Mouse (Mus musculus) adrenal gland, postnatal 4 days (tissue): ENCODE measurements around the gene Ppp1r13l. TPM values are rescaled to one million over a fixed set of nuclear protein-coding genes. Genes with fewer than 3 reads are reported as not detected.
A peak's percentile ranks its signal among the peaks of the same experiment; 100 is the strongest.

Experiments used
- DNase-seq, 2 experiments: peaks; one replicate each; pipeline ENCODE4 v3.0.0; 2021 to 2022; ENCODE audit warnings: low spot score in 2 of 2, mixed read lengths in 2 of 2
- total RNA-seq, 2 experiments: library from RNA; stranded (reverse); gene quantifications; 2 replicates each; pipeline ENCODE4 v1.2.3; 2021

Gene Ppp1r13l
- total RNA-seq, 2 experiments from 2014 or later: 9.1 to 9.6 TPM

DNA sequence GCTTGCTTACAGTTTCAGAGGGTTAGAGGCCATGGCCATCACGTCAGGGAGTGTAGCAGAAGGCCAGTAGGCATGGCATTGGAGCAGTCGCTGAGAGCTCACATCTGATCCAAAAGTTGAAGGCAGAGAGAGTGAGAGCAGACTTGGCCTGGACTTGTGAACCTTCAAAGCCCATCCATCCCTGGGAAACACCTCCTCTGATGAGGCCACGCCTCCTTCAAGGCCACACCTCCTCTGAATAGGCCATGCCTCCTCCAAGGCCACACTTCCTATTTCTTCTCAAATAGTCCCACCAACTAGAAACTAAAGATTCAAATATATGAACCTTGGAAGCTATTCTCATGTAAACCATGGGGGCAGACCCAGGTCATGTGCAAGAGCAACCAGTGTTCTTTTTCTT, 24.0 kb upstream of the Ppp1r13l start:
- no peak for DNase-seq

DNA sequence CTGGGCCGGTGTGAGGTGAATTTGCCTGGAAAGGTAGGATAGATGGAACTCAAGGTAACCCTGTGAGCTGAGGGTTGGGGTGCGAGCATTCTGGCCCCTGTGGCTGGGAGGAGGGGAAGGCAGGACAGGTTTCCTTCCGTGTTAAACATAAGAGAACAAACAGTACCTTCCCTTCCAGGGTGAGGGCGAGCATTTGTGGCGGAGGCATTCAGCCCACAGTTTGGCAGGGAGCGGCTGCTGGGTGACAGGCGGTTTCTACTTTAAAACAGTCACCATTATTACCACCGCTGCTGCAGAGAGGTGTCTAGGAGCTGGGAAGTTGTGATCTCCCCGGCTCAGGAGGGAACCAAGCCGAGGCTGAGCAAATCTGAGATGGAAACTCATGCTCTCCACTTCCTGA, 22.4 kb upstream of the Ppp1r13l start:
- no peak for DNase-seq

DNA sequence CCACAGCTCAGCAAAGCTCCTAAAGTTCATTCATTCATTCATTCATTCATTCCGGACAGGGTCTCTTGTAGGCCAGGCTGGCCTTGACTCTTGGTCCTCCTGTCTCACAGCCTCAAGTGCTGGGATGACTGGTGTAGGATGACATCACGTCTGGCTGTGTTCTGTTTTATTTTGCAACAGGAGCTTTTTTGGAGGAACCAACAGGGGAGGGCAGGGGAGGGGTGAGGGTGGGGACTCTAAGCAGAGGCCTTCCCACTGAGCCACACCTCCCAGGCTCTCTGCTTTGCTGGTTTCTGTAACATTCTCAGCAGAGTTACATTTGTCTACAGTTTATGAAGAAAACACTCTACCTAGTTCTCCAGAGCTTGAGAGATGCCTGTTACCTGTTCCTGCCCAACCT, 21.5 kb upstream of the Ppp1r13l start:
- DNase-seq: no peak

DNA sequence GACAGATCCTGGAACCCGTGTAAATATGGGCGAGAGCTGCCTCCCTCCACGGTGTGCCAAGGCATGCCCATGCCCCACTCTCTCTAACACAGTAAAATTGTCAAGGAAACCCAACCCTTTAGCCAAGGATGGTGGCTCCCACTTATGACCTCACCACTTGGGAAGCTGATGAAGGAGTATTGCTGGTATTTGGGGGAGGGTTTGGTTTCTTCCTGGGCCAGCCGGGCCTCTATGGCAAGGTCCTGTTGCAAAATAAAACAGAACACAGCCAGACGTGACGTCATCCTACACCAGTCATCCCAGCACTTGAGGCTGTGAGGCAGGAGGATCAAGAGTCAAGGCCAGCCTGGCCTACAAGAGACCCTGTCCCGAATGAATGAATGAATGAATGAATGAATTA, 21.0 kb upstream of the Ppp1r13l start:
- no peak for DNase-seq

DNA sequence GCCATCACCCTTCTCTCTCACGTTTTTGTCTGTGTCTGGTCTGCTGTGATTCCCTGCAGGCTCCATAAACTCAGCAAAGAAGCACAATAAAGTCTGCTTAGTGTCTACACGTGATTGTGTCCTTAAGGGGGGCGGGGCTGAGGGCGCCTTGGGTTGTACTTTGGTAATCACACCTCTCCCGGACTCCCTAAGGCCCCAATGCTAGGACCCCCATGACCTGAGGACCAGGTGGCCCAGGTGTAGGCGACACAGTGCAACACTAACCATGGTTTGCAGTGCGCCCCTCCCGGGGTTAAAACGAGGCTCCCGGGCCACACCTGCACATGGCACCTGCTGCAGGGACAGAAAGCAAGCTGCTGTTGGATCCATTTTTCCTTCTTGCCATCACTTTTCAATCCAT, 18.3 kb upstream of the Ppp1r13l start:
- DNase-seq: no peak

DNA sequence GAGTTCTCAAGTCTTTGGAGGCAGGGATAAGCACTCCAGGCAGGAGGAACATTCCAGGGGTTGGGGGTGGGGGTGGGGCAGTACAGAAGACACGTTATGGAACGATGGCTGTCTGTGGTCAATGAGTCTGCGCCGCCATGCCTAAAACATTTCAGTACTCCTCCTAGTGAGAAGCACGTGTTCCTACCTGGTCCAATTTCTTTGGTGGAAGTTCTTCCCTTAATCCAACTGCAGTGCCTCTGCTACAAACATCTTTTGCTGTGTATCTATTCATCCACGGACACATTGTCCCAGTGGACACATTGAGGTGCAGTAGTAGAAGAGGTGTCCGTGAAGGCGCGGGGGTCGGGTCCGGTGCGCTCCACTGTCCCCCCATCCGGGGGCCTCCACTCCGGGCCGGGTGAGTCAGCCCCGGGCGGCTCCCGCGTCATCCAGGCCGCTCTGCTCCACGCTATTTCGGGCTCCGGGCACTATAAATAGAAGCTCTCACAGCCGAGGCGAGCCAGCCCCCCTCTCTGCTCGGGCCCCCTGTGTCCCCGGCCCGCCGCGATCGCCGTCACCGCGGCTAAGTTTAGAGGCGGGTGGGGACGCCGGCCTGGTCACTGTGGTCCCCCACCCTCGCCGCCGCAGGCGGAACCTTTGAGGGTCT, 17.7 kb upstream of the Ppp1r13l start:
- DNase-seq: no peak

DNA sequence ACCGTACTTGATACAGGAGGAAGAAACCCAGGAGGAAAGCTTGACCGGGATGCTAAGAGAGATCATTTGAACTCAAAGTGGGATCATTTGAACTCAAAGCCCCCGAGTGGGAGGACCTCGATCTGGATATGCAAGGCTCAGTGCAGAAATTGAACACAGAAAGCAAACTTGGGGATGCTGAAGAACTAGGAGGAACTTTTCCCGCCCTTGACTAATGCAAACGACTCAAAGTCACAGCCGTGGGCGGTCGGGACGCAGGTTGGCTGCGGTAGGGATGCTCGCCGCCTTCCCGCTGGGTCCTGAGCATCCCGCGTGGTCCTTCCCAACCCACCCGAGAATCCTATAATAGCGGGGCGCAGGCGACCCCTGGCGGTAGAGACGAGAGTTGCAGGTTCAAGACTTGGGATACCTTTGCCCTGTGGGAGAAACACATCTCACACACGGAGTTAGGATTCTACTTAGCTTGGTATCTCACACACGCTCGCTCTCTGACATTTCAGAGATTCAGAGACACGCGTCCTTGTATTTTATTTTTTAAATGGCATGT, 17.0 kb upstream of the Ppp1r13l start:
- peak; percentile 69 to 72 for DNase-seq

DNA sequence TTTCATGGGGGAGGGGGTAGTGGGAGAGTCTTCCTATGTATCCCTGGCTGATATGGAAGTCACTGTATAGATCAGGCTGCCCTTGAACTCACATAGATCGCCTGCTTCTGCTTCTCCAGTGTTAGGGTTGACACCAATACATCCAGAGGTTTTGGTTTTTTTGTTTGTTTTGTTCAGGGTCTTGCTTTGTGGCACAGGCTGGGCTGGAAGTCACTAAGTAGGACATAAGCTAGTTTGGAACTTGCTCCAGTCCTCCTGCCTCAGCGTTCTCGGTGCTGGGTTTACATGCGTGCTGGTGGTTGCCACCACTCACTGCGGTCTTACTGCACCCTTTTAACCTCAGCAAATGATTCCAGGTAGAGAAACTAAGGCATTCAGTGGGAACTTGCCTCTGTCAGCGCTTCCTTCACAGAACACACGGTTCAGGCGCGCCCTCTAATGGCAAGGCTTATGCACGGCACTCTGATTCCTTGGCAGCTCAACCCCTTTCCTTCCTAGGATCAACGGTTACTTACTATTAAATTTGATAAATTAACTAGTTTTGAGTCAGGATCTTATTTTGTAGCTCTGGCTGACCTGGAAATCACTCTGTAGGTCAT, 16.2 kb upstream of the Ppp1r13l start:
- DNase-seq: peak in 1 of 2 experiments; percentile 59

DNA sequence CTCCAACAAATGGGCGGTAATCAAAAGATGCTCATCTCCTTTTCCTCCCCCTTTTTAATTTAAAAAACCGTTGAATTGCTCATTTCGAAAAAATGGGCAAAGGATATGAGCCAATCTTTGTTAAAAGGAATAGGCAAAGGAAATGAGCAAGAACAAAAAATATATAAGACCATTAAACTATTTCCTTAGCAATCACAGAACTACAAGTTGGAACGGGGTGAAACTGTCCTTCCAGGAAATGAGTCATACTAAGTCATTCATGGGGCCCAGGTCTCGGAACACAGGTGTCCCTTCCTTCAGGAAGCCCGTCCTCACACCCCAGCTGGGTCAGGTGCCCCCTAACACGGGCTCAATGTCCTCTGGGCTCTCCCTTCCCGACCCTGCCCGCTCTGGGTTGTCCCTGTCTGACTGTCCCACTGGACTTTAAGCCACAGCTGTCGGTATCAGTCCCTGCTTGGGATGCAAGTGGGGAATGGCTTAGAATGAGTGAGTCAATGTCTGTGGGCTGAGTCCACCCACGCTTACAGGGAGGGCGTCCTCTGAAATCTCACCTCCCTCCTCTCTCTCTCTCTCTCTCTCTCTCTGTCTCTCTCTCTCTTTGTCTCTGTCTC, 15.2 kb upstream of the Ppp1r13l start, which contains the start of gene Ercc1:
Gene Ercc1, plus strand, starts transcription at position 542 of the 611 bp plus-strand sequence.
- DNase-seq: no peak

DNA sequence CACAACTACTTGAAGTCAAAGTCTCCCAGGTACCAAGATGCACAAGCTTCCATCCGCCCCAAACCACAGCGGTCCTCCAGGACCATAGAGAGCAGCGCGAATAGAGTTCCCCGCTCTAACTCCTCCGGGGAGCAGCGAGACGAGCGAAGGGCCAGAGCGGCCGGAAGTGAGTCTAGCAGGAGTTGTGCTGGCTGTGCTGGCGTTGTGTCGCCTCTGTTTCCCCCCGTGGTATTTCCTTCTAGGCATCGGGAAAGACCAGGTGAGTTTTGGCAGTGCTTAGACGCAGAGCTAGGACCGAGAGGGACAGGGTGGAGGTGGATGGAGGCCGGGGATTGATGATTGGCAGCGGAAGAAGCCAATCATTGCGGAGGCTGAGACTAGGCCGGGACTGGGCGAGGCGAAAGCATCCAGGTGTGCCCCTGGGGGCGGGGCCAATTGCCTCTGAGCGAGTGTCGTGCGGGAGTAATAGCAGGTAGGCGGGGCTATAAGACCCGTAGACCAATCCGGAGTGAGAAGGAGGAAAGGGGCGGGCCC, 14.5 kb upstream of the Ppp1r13l start:
- peak; percentile 63 to 85 for DNase-seq

DNA sequence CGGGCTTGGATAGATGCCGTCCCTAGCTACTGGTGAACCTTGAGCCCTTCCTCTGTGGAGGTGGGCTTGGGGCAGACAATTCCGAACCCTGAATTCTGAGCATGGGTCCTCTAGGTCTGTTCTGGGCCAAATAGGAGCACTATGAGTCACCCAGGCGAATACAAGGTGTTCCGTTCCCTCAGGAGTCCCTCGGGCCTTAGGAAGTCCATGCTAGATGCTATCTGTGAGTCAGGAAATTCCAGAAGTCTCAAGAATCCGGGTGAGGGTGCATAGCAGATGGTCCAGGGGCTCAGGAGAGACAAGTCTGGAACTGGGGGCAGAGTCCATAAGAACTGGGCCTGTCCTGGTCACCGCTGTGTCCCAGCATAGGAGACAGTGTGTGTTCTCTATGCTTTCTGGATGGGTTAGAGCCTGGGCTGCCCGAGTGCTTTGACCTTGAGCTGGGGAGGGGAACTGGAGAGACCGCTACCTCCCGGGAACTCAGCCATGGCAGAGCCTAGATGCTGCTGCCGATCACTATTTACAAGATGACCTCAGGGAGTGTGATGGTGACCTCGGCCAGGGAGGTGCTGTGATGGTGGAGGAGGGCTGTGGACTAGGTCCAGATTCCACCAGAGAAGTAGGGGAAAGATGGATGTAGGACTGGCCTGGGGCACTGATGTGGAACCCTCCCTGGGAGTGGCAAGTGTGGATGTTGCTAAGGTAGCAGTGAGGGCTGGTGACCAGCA, 10.2 kb upstream of the Ppp1r13l start:
- no peak for DNase-seq

DNA sequence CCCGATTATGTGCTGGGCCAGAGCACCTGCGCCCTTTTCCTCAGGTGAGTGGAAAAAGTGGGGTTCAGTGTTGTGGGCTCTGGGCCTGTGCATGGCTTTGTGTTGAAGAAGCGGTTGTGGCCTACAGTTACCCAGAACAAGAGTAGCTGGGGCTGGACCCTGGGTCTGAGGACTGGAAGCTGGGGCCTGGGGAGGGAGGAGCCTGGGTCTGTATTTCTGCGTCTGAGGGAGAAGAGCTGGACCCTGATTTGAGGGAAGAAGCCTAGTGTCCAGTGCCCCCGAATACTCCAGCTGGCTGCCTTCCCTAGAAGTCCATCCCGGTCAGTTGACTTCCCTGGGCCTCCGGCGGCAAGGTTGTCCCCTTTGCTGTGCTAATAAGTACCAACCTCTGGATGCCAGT, 9.3 kb upstream of the Ppp1r13l start:
- no peak for DNase-seq

DNA sequence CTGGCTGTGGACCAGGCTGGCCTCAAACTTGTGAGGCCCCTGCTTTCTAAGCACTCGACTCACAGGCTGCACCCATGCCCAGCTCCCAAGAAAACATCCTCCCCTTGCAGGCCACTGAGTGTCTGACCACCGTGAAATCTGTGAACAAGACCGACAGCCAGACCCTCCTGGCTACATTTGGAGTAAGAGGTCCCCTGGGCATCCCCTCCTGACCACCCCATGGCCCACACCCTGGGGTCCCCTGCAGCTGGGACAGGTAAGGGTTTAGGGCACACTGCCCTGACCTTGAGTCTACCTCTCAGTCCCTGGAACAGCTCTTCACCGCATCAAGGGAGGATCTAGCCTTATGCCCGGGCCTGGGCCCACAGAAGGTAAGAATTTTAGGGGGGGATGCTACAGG, 4.6 kb upstream of the Ppp1r13l start:
- no peak for DNase-seq

DNA sequence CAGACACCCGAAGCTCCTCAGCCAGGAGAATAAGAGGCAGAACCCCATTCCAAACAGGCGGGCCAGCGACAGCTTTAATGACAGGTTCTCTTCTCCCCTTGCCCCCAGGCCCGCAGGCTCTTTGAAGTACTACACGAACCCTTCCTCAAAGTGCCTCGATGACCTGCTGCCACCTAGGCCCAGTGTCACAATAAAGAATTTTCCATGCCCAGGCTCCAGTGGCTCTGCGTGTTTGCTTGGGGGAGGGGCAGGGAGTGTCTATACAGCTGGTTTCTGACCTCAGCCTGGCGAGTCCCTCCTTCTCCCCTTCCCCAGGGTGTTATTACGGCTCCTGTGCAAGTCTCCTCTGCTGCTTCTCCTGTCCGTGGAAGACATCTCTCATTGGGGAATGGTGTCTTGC, 3.2 kb upstream of the Ppp1r13l start:
- DNase-seq: no peak

DNA sequence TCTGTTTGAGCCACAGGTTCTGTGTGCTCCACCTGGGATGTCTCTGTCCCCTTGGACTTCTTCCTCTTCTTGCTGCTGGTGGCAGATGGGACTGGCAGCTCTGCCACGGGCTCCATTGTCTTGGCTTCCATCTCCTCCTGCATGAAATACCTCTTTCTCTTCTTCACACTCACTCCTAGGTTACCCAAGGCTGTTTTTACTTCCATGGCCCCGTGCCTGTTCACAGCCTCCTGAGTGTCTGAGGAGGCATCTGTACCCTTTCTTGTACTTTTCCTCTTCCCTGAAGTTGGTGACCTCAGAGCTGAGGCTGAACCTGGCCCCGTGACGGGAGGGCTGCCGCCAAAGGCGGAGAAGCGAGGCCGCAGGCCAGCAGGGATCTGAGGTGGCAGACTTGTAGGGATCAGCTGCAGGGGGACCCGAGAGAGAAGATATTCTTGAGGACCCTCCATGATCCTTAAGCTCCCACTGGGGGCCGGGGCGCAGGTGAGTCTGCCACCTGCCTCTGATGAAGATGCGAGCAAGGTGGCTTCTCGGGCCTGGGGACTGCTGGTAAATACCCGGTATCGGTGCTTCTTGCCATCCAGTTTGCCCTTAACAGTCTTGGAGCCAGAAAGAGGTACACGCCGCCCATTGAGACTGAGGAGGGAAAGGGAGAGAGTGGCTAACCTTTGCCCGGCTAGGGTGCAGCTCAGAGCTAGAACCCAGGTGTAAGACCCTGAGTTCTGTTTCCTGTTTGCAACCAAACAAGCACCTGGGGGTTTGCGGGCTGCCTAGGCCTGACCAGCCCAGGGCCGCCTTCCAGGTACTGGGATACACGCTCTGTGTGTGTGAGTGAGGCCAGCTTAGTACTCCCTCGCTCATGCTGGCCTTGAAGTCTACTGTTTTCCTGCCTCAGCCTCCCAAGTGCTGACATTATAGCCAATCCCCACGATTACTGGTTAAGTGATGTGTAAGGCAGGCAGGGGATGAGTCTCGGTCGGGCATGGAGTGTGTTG, 1.9 kb upstream of the Ppp1r13l start:
- DNase-seq: no peak

DNA sequence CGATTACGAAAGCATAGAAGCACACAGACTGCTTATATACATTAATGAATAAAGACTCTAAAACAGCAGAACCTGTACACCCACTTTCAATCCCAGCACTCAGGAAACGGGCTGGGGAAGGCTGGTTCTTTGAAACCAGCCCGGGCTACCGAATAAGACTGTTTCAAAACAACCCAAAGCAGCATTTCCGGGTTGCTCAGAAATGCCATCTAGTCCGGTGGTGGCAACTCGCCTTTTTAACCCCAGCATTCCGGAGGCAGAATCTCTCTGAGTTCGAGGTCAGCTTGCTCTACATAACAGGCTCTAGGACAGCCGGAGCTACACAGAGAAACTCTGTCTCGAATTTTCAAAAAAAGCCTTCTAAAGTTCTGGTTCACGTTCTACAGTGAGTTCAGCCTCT, 915 bp upstream of the Ppp1r13l start:
- no peak for DNase-seq

DNA sequence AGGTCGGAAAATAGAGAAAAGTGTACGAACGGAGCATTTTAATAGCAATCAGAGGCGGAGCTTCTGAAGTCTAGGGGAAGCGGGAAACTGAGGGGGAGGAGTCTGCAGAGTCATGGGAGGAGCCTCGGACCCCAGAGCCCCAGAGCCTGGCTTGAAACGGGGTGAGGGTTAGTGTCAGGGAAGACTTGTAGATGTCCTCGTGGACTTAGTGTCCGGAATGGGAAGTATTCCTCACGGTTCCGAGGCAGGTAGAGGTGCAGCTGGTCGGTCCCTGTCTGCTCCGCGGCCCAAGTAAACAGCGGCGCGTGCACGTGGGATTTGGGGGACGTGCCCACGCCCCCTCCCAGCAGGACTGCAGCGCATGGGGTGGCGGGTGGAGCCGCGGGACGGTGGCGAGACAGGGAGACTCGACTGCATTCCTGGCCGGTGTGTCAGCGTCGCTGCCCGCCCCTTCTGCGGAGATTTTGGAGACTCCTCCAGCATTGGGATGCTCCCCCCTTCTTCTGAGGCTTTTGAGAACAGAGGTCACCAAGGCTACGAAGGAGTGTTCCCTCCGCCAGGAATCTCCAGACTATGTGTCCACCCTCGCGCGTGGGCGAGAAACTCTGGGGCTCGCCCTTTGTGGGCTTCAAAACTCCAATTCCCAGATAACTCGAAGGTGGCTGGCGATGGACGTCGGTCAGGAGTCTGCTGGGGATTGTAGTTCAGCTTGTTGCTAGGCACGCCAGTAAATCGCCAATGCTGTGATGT, 518 bp downstream of the Ppp1r13l start:
- DNase-seq: peak; percentile 50 to 52

DNA sequence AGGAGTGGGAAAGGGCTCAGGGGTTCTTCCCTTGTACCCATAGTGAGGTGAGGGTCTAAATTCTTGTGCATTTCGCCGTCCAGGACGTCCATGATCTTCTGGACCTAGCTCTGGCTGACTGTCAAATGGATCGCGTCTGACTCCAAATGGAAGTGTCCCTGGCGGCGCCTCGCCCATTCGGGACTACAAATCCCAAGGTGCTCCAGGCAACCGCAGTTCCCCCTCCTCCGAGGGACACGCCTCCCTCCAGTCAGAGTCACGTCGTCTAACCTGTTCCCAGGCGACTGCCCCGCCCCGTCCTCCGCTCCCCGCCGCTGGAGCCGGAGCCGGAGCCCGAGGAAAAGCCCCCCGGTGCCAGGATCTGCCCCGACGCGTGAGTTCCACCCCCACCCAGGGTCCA, 1.4 kb downstream of the Ppp1r13l start:
- peak; percentile 65 to 83 for DNase-seq

DNA sequence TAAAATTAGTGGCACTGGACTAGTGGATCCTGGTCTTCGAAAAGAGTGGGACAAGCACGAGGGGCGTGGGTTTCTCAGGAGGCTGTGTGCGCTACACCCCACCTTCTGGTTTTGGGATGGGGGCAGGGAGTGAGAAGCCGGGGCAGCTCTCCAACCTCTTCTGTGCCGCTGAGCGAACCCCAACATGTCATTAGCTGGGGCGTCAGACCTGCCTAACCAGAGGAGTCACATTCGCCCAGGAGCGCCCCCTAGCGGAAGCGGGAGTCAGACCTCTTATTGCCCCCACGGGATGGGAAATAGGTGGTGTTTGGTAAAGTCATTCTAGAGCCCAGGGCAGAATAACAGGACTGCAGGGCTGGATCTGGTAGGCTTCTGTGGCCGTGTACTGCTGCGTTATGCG, 2.2 kb downstream of the Ppp1r13l start:
- DNase-seq: peak; percentile 46 to 71

DNA sequence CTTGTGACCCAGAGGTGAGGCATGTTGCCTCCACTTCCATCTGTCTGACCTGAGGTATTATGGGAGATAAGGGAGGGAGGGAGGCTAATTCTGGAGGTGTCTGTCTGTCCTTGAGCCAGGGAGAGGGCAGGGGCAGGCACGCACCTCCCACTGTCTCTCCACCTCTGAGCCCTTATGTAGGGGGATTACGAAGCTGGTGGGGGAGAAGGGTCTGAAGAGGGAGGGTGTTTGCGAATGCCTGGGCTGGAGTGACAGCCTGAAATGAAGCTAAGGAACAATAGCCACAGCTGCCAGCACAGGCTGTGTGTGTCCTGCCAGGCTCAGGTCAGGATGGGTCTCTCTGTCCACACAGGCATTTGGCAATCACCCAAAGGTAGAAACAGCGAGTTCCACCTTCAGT, 2.7 kb downstream of the Ppp1r13l start:
- DNase-seq: no peak
